In genomic region chr19:7611942-7612757, GRCm38 (mm10) we compare ENCODE assay signal across 8 mouse cellular contexts. TPM values are rescaled to one million over a fixed set of nuclear protein-coding genes. Genes with fewer than 3 reads are reported as not detected.
DNase-seq lines count a peak whose midpoint lies in the region; ATAC-seq and TF ChIP-seq lines count a peak whose summit lies in the region.

Gene Hrasls5 (plus strand): TSS chr19:7612541.

- no peaks in the 10 kb centered on the region for H3K9me3 ChIP-seq in heart, embryonic 13.5 days

- ATAC-seq in heart, embryonic 13.5 days (ENCODE audit: extremely low read depth, insufficient number of reproducible peaks, low FRiP score, low TSS enrichment) = no peak
- peak; percentile 86 for ATAC-seq in frontal cortex, adult (ENCODE audit: low TSS enrichment)

- WGBS in heart, embryonic 13.5 days = 3% methylated on average over 54 of the region's 54 CpGs

- peak within 1 kb of the TSS; percentile 78 for H3K4me2 ChIP-seq in heart, embryonic 13.5 days

- no peak for TF ChIP-seq CTCF in bone marrow macrophage, adult 2 months (IDR thresholded peaks at IDR 0.05; ENCODE audit: low read depth, low read length)

- H3K27ac ChIP-seq in heart, embryonic 13.5 days (replicated peaks) = no peak within 1 kb of the TSS
- H3K27ac ChIP-seq in bone marrow macrophage, adult 2 months (ENCODE audit: insufficient read depth, low read depth, low read length) = no peak within 1 kb of the TSS

- peak within 1 kb of the TSS; percentile 73 for H3K9ac ChIP-seq in heart, embryonic 13.5 days

- peaks cover 18% of the 10 kb centered on the region for H3K4me1 ChIP-seq in heart, embryonic 13.5 days
- H3K4me1 ChIP-seq in bone marrow macrophage, adult 2 months (ENCODE audit: control insufficient read depth, insufficient read depth, low read length) = peaks cover 4% of the 10 kb centered on the region; the same call in 1 of the 2 replicates

- peak within 1 kb of the TSS; percentile 55 for H3K4me3 ChIP-seq in heart, embryonic 13.5 days
- peak within 1 kb of the TSS; percentile 28; the same call in 1 of the 2 replicates for H3K4me3 ChIP-seq in bone marrow macrophage, adult 2 months (ENCODE audit: insufficient read depth, low read length)

- no peaks in the 10 kb centered on the region for H3K36me3 ChIP-seq in heart, embryonic 13.5 days

- DNase-seq in heart, postnatal 25 days (ENCODE audit: low spot score) = no peak
- peak; percentile 31 for DNase-seq in kidney, postnatal 14 days
- peak; percentile 48 for DNase-seq in lung, postnatal 10 days
- DNase-seq in right cerebral cortex, postnatal 4 days = peak; percentile 57
- no peak for DNase-seq in spleen, postnatal 10 days (ENCODE audit: low spot score in 2 of 2)

- peaks cover 52% of the 10 kb centered on the region for H3K27me3 ChIP-seq in heart, embryonic 13.5 days (replicated peaks)

- TF ChIP-seq POLR2A in bone marrow macrophage, adult 2 months (IDR thresholded peaks at IDR 0.05; ENCODE audit: borderline replicate concordance, low read depth, low read length) = no peak

- intact Hi-C loops in heart, postnatal 25 days (cut with DNase I) = no loop called here

RNA-seq across cellular contexts. Expression of gene Hrasls5, which starts in this region (rescaled TPM):
- not detected in 2 replicates for polyA plus RNA-seq in heart, embryonic 13.5 days (2015; fragmentation: Nextera tagmentation; extraction: Ambion mirVana)
- total RNA-seq in heart, postnatal 25 days (2021) = under 1 TPM in 1 of 2 experiments, not detected in 1; 0.26 TPM
- not detected in 2 replicates for polyA plus RNA-seq in bone marrow macrophage, adult 2 months (2012; ENCODE audit: insufficient read depth, insufficient read length, missing spikeins)

Comparison
In these comparisons a context has a peak if more than half of its experiments do, and no peak if none do; other contexts are left out.
1. DNase-seq: peak in kidney, postnatal 14 days (single experiment), lung, postnatal 10 days (single experiment) and right cerebral cortex, postnatal 4 days (single experiment); none in heart, postnatal 25 days (single experiment) and spleen, postnatal 10 days (0 of 2).